Mouse (Mus musculus) CH12.LX (cell line): Measurements from ENCODE around the gene Tecta.

Experiments
- POLR2A ChIP-seq: IDR thresholded peaks from 2 replicates; pipeline ENCODE4 v1.6.1; 2011; ENCODE audit warnings: low read depth, mild to moderate bottlenecking, improper control_type of control experiment, low read length
- TBP ChIP-seq: conservative IDR thresholded peaks from 2 replicates; pipeline ENCODE4 v1.6.1; 2011; ENCODE audit warnings: low read depth, low read length, improper control_type of control experiment

- TF ChIP-seq POLR2A (no peak), TBP (no peak)
Observed at GRCm38 (mm10) chr9:42293596-42293995, 106.1 kb downstream of the Tecta start.
